Mouse (Mus musculus) limb, embryonic 12.5 days (tissue): Measurements from ENCODE around the gene Iqck. TPM values are rescaled to one million over a fixed set of nuclear protein-coding genes. Genes with fewer than 3 reads are reported as not detected.

Source experiments
- ATAC-seq: fragments of 200-750 bp; cut with Nextera tagmentation; 2 replicates; pipeline ENCODE4 v1.8.0; 2017; ENCODE audit warnings: low read depth, moderate TSS enrichment; ENCODE audit not compliant: insufficient number of reproducible peaks, insufficient read depth, low FRiP score, low TSS enrichment
- H3K27ac ChIP-seq: fragments of 300-500 bp; sonication (generic); 2 replicates; pipeline ENCODE4 v1.5.1; 2016; ENCODE audit warnings: mild to moderate bottlenecking, moderate library complexity
- H3K27me3 ChIP-seq: fragments of 300-500 bp; sonication (generic); 2 replicates; pipeline ENCODE4 v1.6.1; 2016; ENCODE audit warnings: mild to moderate bottlenecking, moderate library complexity
- H3K36me3 ChIP-seq: fragments of 300-500 bp; sonication (generic); 2 replicates; pipeline ENCODE4 v1.6.1; 2016; ENCODE audit warnings: mild to moderate bottlenecking, moderate library complexity
- H3K4me1 ChIP-seq: fragments of 300-500 bp; sonication (generic); replicated peaks from 2 replicates; pipeline ENCODE4 v1.6.1; 2016
- H3K4me2 ChIP-seq: fragments of 300-500 bp; sonication (generic); 2 replicates; pipeline ENCODE4 v1.6.1; 2016; ENCODE audit warnings: mild to moderate bottlenecking, moderate library complexity
- H3K4me3 ChIP-seq: fragments of 300-500 bp; sonication (generic); replicated peaks from 2 replicates; pipeline ENCODE4 v1.5.1; 2016; ENCODE audit warnings: mild to moderate bottlenecking
- H3K9ac ChIP-seq: fragments of 300-500 bp; sonication (generic); replicated peaks from 2 replicates; pipeline ENCODE4 v1.6.1; 2016; ENCODE audit warnings: mild to moderate bottlenecking, moderate library complexity
- H3K9me3 ChIP-seq: fragments of 300-500 bp; sonication (generic); 2 replicates; pipeline ENCODE4 v1.6.1; 2016; ENCODE audit warnings: mild to moderate bottlenecking, moderate library complexity
- WGBS: fragments of 180-500 bp; shearing (Covaris S2); methylation state at CpG from one replicate; pipeline ENCODE4 v1.1.7; 2016; 5-methylcytosine and 5-hydroxymethylcytosine counted together
- polyA plus RNA-seq: library from polyadenylated mRNA; unstranded; fragments of >200 nt; fragmentation: Nextera tagmentation; extraction: Ambion mirVana; gene quantifications from 2 replicates; pipeline ENCODE4 v1.2.1, GENCODE M21; 2016

Iqck gene
- polyA plus RNA-seq, 1 experiment from 2014 or later, result 2.3 TPM

DNA sequence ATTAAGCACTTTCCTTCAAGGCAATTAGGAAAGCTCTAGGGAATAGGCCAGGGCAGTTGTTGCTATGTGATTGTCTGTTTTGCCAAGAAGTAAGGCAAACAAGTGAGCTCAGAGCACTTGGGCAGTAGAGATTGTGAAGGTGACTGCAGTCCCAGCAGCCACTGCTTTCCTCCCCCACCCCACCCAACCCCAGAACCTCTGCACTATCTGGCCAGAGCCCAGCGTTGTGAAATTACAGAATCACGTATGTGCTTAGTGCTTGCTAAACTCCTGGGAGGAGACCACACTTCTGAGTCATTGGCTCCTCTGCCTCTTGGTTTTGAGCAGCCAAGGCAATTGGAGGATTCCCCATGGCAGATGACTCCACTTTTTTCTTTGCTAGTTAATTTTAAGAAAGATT, 79.8 kb downstream of the Iqck start:
- no peaks in the 10 kb centered on the region for H3K27me3 ChIP-seq
- no peak overlapping the region for H3K4me3 ChIP-seq
- no peaks in the 10 kb centered on the region for H3K4me1 ChIP-seq
- no peaks in the 10 kb centered on the region for H3K36me3 ChIP-seq
- 78% methylated on average over 2 of the region's 2 CpGs for WGBS
- H3K9ac ChIP-seq, result no peak overlapping the region
- H3K9me3 ChIP-seq, result no peaks in the 10 kb centered on the region
- ATAC-seq, result no peak
- no peak overlapping the region for H3K4me2 ChIP-seq
- H3K27ac ChIP-seq, result no peak overlapping the region

DNA sequence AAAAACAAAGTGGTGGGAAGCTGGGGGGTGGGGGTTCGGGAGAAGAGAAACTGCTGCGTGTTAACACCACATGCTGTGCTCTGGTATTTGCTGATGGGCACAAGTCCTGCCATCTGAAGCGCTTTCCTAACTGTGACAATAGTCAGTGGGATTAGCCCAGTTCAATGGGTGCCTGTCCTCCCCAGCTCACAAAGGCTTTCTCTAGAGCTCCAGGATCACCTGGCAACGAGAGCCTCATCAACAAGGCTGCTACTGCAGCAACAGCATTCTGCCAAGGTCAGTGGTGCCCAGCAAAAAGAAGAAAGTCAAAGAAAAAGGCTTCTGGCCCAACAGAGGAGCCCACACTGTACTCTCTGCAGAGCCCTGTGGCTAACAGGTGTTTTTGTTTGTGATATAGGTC, 81.3 kb downstream of the Iqck start:
- H3K4me2 ChIP-seq, result no peak overlapping the region
- no peak overlapping the region for H3K9ac ChIP-seq
- no peaks in the 10 kb centered on the region for H3K27me3 ChIP-seq
- H3K9me3 ChIP-seq, result no peaks in the 10 kb centered on the region
- H3K4me1 ChIP-seq, result no peaks in the 10 kb centered on the region
- H3K36me3 ChIP-seq, result no peaks in the 10 kb centered on the region
- no peak overlapping the region for H3K27ac ChIP-seq
- WGBS, result 52% methylated on average over 4 of the region's 4 CpGs
- H3K4me3 ChIP-seq, result no peak overlapping the region
- no peak for ATAC-seq

- 75% methylated on average over 11 of the region's 11 CpGs for WGBS
- H3K36me3 ChIP-seq, result no peaks in the 10 kb centered on the region
- no peak overlapping the region for H3K9ac ChIP-seq
- ATAC-seq, result no peak
- no peaks in the 10 kb centered on the region for H3K27me3 ChIP-seq
- no peaks in the 10 kb centered on the region for H3K4me1 ChIP-seq
- no peaks in the 10 kb centered on the region for H3K9me3 ChIP-seq
- H3K27ac ChIP-seq, result no peak overlapping the region
- no peak overlapping the region for H3K4me3 ChIP-seq
- no peak overlapping the region for H3K4me2 ChIP-seq
Observed at GRCm38 (mm10) chr7:118937469-118938387, 82.2 kb downstream of the Iqck start.

DNA sequence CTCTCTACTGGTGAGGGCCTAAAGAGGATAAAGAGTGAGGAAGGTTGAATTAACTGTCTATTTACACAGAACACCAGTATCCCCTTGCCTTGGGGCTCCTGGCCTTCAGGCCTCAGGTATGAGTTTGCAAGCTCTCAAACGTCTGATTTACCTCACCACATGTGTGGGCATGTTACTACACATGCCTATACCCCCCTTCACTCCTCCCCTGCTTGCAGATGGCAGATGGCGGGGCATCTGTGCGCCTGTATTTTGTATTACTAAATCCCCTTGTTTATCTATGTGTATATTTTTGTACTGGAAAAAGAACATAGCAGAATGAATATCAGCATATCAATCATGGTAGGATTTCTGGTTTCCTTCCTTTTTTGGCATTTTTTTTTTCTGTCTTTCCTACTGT, 86.7 kb downstream of the Iqck start:
- no peaks in the 10 kb centered on the region for H3K9me3 ChIP-seq
- 53% methylated on average over 3 of the region's 3 CpGs for WGBS
- H3K27ac ChIP-seq, result no peak overlapping the region
- H3K4me1 ChIP-seq, result 0 out of 2 replicates have a peak, but pooled peaks cover 5% of the 10 kb centered on the region
- no peak overlapping the region for H3K4me2 ChIP-seq
- no peak overlapping the region for H3K4me3 ChIP-seq
- ATAC-seq, result no peak
- no peaks in the 10 kb centered on the region for H3K27me3 ChIP-seq
- no peak overlapping the region for H3K9ac ChIP-seq
- H3K36me3 ChIP-seq, result no peaks in the 10 kb centered on the region

GRCm38 (mm10) chr7:118943170-118943569, 87.6 kb downstream of the Iqck start:
- no peak overlapping the region for H3K4me3 ChIP-seq
- H3K27ac ChIP-seq, result no peak overlapping the region
- H3K9me3 ChIP-seq, result no peaks in the 10 kb centered on the region
- H3K4me2 ChIP-seq, result no peak overlapping the region
- WGBS, result 42% methylated on average over 7 of the region's 7 CpGs
- H3K4me1 ChIP-seq, result 0 out of 2 replicates have a peak, but pooled peaks cover 5% of the 10 kb centered on the region
- H3K27me3 ChIP-seq, result no peaks in the 10 kb centered on the region
- no peak overlapping the region for H3K9ac ChIP-seq
- no peaks in the 10 kb centered on the region for H3K36me3 ChIP-seq
- ATAC-seq, result no peak

GRCm38 (mm10) chr7:118944884-118945283, 89.3 kb downstream of the Iqck start:
- H3K27ac ChIP-seq, result no peak overlapping the region
- 0 out of 2 replicates have a peak, but pooled peaks cover 5% of the 10 kb centered on the region for H3K4me1 ChIP-seq
- no peaks in the 10 kb centered on the region for H3K9me3 ChIP-seq
- WGBS, result 10% methylated on average over 2 of the region's 2 CpGs
- no peak for ATAC-seq
- no peaks in the 10 kb centered on the region for H3K36me3 ChIP-seq
- no peak overlapping the region for H3K4me3 ChIP-seq
- H3K4me2 ChIP-seq, result no peak overlapping the region
- no peak overlapping the region for H3K9ac ChIP-seq
- no peaks in the 10 kb centered on the region for H3K27me3 ChIP-seq

- Histone ChIP-seq H3K9me3 (no peaks in the 10 kb centered on the region), H3K4me2 (no peak overlapping the region), H3K36me3 (no peaks in the 10 kb centered on the region), H3K27me3 (no peaks in the 10 kb centered on the region), H3K4me3 (no peak overlapping the region), H3K4me1 (0 out of 2 replicates have a peak, but pooled peaks cover 5% of the 10 kb centered on the region), H3K27ac (no peak overlapping the region), H3K9ac (no peak overlapping the region)
- WGBS, result 78% methylated on average over 3 of the region's 3 CpGs
- no peak for ATAC-seq
Observed at GRCm38 (mm10) chr7:118947241-118947640, 91.7 kb downstream of the Iqck start.

DNA sequence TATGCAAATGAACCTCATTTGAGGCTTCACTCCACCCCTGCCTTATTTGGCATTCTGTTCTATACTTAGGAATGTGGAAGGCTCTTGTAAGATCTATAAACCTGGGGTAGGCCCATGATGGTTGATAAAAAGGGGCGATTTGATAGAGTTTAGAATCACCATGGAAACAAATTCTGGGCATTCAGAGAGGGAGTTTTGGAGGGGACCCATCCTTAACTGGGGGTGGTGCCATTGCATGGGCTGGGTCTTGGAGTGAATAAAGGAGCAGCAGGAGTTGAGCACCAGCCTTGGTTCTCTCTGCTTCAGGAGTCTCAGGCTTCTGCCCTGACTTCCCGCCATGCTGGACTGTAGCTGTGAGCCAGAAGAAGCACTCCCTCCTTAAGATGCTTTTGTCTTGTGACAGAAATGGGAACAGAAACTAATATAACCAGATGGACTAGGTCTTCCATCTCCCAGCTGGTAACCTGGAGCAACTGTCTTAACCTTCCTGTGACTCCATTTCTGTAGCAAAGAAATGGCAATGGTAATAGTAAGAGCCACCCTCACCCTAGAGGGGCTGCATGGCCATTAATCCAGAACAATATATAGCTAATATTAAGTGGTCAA, 93.2 kb downstream of the Iqck start:
- no peak overlapping the region for H3K4me3 ChIP-seq
- H3K27ac ChIP-seq, result no peak overlapping the region
- no peak overlapping the region for H3K9ac ChIP-seq
- H3K9me3 ChIP-seq, result no peaks in the 10 kb centered on the region
- H3K4me1 ChIP-seq, result no peaks in the 10 kb centered on the region
- H3K27me3 ChIP-seq, result no peaks in the 10 kb centered on the region
- no peak overlapping the region for H3K4me2 ChIP-seq
- ATAC-seq, result no peak
- H3K36me3 ChIP-seq, result no peaks in the 10 kb centered on the region
- 75% methylated on average over 2 of the region's 2 CpGs for WGBS

DNA sequence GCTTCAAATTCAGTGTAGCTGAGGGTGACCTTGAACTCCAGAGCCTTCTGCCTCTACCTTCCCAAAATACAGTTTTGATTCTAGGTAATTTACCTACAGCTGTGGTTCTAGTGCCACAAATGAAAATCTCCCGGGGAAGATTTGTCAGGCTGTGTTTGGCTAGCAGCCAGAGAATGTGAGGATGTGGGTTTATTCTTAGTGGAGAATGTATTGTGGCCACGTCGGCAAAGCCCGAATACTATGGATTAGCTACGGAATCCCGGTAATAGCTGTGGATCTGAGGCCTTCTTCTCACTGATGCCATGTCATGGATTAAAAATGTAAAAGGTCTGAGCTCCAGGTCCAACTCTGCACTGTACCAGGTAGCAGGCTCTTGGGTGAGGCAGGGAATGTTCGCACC, 94.2 kb downstream of the Iqck start:
- no peaks in the 10 kb centered on the region for H3K36me3 ChIP-seq
- H3K27ac ChIP-seq, result no peak overlapping the region
- H3K4me1 ChIP-seq, result no peaks in the 10 kb centered on the region
- 77% methylated on average over 7 of the region's 7 CpGs for WGBS
- no peak overlapping the region for H3K4me3 ChIP-seq
- H3K4me2 ChIP-seq, result no peak overlapping the region
- H3K9ac ChIP-seq, result no peak overlapping the region
- H3K27me3 ChIP-seq, result no peaks in the 10 kb centered on the region
- no peak for ATAC-seq
- no peaks in the 10 kb centered on the region for H3K9me3 ChIP-seq

GRCm38 (mm10) chr7:118953626-118954282, 98.2 kb downstream of the Iqck start:
- 71% methylated on average over 11 of the region's 11 CpGs for WGBS
- no peaks in the 10 kb centered on the region for H3K9me3 ChIP-seq
- ATAC-seq, result no peak
- no peak overlapping the region for H3K27ac ChIP-seq
- no peaks in the 10 kb centered on the region for H3K36me3 ChIP-seq
- H3K4me2 ChIP-seq, result no peak overlapping the region
- no peaks in the 10 kb centered on the region for H3K4me1 ChIP-seq
- no peaks in the 10 kb centered on the region for H3K27me3 ChIP-seq
- no peak overlapping the region for H3K9ac ChIP-seq
- H3K4me3 ChIP-seq, result no peak overlapping the region

DNA sequence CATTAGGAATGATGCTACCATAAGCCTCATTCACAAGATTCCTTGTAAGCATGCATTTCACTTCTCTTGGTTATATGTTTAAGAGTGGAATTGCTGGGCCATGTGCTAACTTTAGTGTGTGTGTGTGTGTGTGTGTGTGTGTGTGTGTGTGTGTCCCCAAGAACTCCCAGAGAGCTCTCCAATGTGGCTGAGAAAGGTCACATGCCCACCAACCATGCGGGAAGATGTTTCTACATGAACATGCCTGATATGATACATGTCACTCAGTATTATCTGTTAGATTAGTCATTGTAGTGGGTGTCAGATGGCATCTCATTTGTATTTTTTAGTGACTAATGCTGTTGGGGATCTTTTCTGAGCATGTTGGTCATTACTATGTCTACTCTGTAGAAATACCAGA, 99.4 kb downstream of the Iqck start:
- Histone ChIP-seq H3K4me2 (no peak overlapping the region), H3K9ac (no peak overlapping the region), H3K27me3 (no peaks in the 10 kb centered on the region), H3K9me3 (no peaks in the 10 kb centered on the region), H3K4me1 (no peaks in the 10 kb centered on the region), H3K36me3 (no peaks in the 10 kb centered on the region), H3K4me3 (no peak overlapping the region), H3K27ac (no peak overlapping the region)
- 100% methylated on average over 1 of the region's 1 CpGs for WGBS
- no peak for ATAC-seq
